Mouse (Mus musculus) gastrocnemius, postnatal 10 days (tissue): ENCODE results near the gene Plpp2. TPM values are rescaled to one million over a fixed set of nuclear protein-coding genes. Genes with fewer than 3 reads are reported as not detected.

Source experiments
- DNase-seq: peaks from one replicate; pipeline ENCODE4 v3.0.0; 2021; ENCODE audit warnings: mixed read lengths
- total RNA-seq, 2 experiments: library from RNA; stranded (reverse); gene quantifications; 2 replicates each; pipeline ENCODE4 v1.2.3; 2021

Gene Plpp2
- total RNA-seq, 2 experiments from 2014 or later, result 2.3 to 2.6 TPM

- DNase-seq, result no peak
Measured at GRCm38 (mm10) chr10:79548971-79549723, 15.6 kb upstream of the Plpp2 start.

GRCm38 (mm10) chr10:79548546-79548945 lies 14.9 kb upstream of the Plpp2 start:
- DNase-seq, result no peak

GRCm38 (mm10) chr10:79547148-79547675 lies 13.6 kb upstream of the Plpp2 start:
- DNase-seq, result no peak

- no peak for DNase-seq
Measured at GRCm38 (mm10) chr10:79546483-79546882, 12.9 kb upstream of the Plpp2 start.

- DNase-seq, result no peak
Measured at GRCm38 (mm10) chr10:79545891-79546290, 12.3 kb upstream of the Plpp2 start.

- DNase-seq, result no peak
Measured at GRCm38 (mm10) chr10:79544631-79545030, 11.0 kb upstream of the Plpp2 start.

- DNase-seq, result no peak
Measured at GRCm38 (mm10) chr10:79543884-79544597, 10.4 kb upstream of the Plpp2 start.

- no peak for DNase-seq
Measured at GRCm38 (mm10) chr10:79542171-79542570, 8.6 kb upstream of the Plpp2 start.

GRCm38 (mm10) chr10:79541522-79541921 lies 7.9 kb upstream of the Plpp2 start:
- DNase-seq, result no peak

GRCm38 (mm10) chr10:79540746-79541145 lies 7.2 kb upstream of the Plpp2 start:
- DNase-seq, result peak; percentile 50

- no peak for DNase-seq
Measured at GRCm38 (mm10) chr10:79539701-79540495, 6.3 kb upstream of the Plpp2 start.

- no peak for DNase-seq
Measured at GRCm38 (mm10) chr10:79538873-79539272, 5.3 kb upstream of the Plpp2 start.

- DNase-seq, result no peak
Measured at GRCm38 (mm10) chr10:79538323-79538722, 4.7 kb upstream of the Plpp2 start.

GRCm38 (mm10) chr10:79537781-79538180 lies 4.2 kb upstream of the Plpp2 start:
- DNase-seq, result no peak

- no peak for DNase-seq
Measured at GRCm38 (mm10) chr10:79537271-79537670, 3.7 kb upstream of the Plpp2 start.

GRCm38 (mm10) chr10:79536461-79537080 lies 3.0 kb upstream of the Plpp2 start:
- DNase-seq, result no peak

GRCm38 (mm10) chr10:79535431-79535830 lies 1.8 kb upstream of the Plpp2 start:
- DNase-seq, result no peak

GRCm38 (mm10) chr10:79534426-79534825 lies 830 bp upstream of the Plpp2 start:
- DNase-seq, result no peak

GRCm38 (mm10) chr10:79532678-79533077 lies 918 bp downstream of the Plpp2 start:
- DNase-seq, result no peak

GRCm38 (mm10) chr10:79531593-79531992 lies 2.0 kb downstream of the Plpp2 start:
- DNase-seq, result no peak

- no peak for DNase-seq
Measured at GRCm38 (mm10) chr10:79530721-79531120, 2.9 kb downstream of the Plpp2 start.

GRCm38 (mm10) chr10:79530241-79530640 lies 3.4 kb downstream of the Plpp2 start:
- no peak for DNase-seq
